Mouse (Mus musculus) adrenal gland (tissue): ENCODE results near the gene Baz2b.

Experiments used
- intact Hi-C: fragments of 180-260 bp; cut with DNase I; formaldehyde crosslinking; loops from one replicate; pipeline ENCODE4 v1.15.1; 2025

Gene Baz2b

DNA sequence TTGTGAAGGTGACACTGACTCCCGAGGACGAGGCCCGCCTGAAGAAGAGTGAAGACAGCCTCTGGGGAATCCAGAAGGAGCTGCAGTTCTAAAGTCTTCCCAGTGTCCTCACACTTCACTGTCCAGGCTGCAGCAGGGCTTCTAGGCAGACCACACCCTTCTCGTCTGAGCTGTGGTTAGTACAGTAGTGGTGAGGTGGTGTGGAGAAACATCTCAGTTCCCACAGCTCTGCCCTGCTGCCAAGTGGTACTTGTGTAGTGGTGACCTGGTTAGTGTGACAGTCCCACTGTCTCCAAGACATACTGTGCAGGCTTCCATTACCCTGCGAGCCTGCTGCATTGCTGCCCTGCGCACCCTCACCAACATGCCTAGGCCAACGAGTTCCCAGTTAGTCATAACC is 74.7 kb downstream of the Baz2b start:
- intact Hi-C loops = loop anchor here (5.0 kb wide), 1 partner anchor 67 kb away; no protein-coding TSS in a partner anchor

DNA sequence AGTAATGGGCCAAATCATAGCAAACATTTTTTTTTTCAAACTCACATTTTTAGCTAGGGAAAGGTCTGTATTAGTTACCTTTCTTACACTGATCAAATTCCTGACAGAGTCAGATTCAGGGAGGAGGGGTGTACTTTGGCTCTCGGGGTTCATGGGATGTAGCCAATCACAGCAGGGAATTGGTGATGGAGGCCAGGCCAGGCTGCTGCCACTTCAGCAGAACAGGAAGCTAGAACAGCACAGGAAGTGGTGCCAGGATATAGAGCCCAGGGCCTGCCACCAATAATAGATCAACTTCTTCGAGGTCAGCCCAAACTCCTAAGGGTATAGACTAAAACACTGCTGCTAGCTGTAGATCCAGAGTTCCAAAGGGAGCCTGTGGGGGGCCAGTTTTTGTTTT is 76.6 kb downstream of the Baz2b start:
- intact Hi-C loops = loop anchor here (5.0 kb wide), 1 partner anchor 69 kb away; no protein-coding TSS in a partner anchor

GRCm38 (mm10) chr2:60132269-60133042 is 77.2 kb downstream of the Baz2b start:
- intact Hi-C loops = loop anchor here (5.0 kb wide), 1 partner anchor 70 kb away; no protein-coding TSS in a partner anchor

DNA sequence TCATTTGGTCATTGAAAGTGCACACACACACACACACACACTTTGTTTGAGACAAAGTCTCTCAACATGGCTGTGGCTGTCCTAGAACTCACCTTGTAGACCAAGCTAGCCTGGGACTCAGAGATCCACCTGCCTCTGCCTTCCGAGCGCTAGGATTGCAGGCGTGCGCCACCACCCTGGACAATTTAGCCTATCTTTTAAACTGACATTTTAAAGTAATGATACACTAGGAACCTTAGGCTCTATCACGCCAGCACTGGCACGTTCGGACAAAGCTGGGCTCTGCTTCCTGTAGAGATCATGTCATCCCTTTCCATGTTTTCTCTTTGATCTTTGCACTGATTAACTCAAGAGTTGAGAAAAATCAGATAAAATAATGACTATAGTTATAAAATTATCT is 81.0 kb downstream of the Baz2b start:
- intact Hi-C loops = no loop called here

DNA sequence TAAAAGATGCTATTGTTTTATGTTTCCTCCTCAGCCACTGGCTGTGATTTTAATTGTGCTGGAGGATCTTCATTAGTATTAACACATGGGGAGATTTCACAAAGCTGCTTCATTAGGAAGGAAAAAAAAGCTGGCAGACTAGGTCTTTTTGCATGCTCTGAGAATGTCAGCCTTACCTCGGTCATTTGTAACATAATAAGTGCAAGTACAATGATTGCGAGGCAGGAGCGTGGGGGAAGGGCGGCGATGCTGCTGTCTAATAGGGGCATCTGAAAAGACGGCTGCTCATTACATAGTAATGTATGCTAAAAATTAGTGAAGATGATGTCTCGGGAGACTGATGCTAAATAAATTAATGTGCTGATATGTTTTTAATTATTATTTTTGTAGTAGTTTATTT is 82.8 kb downstream of the Baz2b start:
- intact Hi-C loops = no loop called here

GRCm38 (mm10) chr2:60126292-60126691 is 83.3 kb downstream of the Baz2b start:
- intact Hi-C loops = no loop called here

- intact Hi-C loops = no loop called here
Observed at GRCm38 (mm10) chr2:60125049-60126004, 84.3 kb downstream of the Baz2b start.

DNA sequence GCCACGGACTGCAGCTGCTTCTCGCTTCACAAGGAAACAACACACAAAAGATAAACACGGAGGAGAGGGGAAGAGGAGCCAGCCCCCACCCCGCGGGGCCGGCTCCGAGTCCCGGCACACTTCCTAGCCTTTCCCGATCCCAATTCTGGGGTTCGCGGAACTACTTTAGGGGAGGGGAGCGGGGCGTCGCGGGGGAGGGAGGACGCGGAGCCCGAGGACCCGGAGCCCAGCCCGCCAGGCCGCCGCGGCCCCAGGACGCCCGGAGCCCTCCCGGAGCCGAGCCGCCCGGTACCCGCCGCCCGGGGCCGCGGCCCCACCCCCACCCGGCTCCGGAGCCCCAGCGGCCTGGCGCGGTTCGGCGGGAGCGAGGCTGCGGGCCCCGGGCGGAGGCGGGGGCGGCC is 85.0 kb downstream of the Baz2b start:
- intact Hi-C loops = loop anchor here (5.0 kb wide), 1 partner anchor 82 kb away; no protein-coding TSS in a partner anchor

DNA sequence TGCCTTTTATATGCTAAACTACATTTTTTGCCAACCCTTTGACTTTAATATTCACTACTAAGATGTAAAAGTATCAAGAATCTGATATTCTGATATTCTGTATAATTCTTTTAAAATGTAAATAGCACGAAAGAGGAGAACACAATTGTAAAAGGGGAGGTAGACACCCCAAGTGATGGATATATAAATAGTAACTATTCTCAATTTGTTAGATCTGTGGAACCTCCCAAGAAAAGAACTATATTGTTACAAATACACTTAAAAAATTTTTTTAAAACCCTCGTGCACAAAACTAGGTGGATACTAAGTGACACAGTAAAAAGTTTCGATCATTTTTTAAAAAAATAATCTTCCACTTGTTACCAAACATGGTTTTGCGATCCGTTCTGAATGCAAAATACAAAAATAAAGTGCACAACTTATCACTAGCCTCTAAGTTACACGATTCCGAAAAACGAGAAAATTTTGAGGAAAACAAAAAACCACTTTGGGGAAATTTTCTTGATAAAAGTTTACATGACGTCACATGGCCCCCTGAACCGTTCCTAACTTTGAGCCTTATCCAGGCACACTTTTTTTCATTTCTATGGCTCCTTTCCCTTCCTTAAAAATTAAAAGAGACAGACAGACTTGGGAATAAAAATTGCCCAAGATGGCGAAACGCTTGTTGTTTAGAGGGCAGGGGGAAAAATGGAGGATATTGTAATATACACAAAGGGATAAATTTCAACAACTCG is 85.6 kb downstream of the Baz2b start:
- intact Hi-C loops = loop anchor here (5.0 kb wide), 1 partner anchor 82 kb away; no protein-coding TSS in a partner anchor

GRCm38 (mm10) chr2:60123061-60123874 is 86.4 kb downstream of the Baz2b start:
- intact Hi-C loops = loop anchor here (5.0 kb wide), 1 partner anchor 81 kb away; no protein-coding TSS in a partner anchor

- intact Hi-C loops = loop anchor here (5.0 kb wide), 1 partner anchor 80 kb away; no protein-coding TSS in a partner anchor
Observed at GRCm38 (mm10) chr2:60122188-60122587, 87.5 kb downstream of the Baz2b start.

GRCm38 (mm10) chr2:60120681-60121080 is 89.0 kb downstream of the Baz2b start:
- intact Hi-C loops = loop anchor here (5.0 kb wide), 1 partner anchor 78 kb away; no protein-coding TSS in a partner anchor

DNA sequence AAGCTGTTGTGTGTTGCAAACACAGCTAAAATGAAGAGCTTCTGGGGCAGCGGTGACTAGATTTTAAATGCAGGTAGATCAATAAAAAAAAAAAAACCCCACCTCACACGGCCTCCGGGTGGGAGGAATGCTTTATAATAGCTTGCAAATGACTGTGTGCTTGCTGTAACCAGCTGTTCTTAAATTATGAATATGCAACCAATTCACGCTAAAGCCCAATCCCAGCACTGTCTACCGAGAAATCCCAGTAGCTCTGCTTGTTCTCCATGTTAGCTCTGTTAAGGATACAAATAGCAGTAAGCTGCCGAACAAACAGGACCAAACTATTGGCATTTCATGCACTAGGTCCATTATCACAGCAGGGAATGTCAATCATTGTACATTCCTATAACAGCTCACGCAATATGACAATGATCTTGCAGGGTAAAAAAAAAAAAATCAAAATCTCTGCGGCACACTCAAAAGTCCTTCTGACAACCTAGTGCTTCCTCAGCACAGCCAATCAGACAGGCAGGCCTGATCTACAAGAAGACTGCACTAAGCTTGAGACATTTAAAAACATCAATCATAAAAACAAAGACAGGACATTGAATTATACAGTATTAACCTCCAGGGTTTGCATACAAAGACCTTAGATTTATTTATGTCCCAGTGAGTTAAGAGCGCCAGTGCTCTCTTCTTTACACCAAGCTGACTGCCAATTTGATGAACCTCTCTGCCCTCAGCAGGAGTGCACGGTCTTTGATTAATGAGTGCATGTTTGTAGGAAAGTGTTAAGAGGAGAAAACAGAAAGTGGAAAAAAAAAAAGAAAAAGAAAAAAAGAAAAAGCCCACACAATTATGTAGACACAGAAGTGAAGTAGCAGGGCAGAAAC is 90.7 kb downstream of the Baz2b start:
- intact Hi-C loops = no loop called here

DNA sequence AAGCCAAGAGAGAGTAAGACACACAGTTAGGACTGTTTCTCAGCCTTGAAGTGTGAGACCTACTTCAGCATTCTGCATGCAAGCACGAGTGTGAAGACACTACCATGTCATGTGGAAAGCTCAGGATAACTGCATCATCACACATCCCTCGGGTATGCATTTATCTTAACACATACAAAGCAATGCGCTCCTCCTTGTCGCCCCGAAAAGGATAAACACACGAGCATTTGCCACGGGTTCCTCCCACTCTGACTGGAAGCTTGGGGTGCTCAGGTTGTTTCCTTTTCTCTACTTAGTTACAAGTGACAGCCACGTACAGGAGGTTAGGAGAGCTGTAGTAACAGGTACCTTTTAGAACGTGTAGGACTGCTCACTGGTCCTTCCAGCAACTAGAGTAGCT is 91.8 kb downstream of the Baz2b start:
- intact Hi-C loops = no loop called here

DNA sequence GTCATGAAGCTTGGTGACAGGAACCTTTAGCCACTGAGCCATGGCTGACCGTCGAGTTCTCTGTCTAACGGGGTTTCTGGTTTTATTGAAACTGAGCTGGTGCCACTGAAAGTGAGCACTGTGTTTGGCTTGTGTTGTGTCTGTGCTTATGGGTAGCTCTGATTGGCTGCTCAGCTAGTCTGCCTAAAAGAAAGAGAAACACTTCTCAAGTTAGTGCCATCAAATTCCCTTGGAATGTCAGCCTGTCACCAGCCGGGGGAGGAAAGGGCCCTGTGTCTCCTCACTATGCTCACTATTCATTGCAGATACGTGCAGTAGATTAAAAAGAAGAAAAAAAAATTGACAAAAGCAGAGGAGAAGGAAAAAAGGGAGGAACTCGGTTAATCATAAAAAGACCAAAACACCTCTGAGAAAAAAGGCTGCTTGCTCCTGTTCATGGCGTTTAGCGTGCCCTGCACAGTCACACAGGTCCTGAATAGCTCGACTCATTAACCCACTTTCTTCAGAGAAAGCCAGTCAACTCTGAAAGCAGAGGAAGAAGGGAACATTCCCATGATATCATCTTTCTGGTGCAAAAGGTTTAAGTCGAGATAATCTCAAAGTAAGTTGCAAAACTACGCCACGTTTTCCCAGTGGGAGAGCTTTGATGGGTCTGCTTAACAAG is 93.6 kb downstream of the Baz2b start:
- intact Hi-C loops = no loop called here

DNA sequence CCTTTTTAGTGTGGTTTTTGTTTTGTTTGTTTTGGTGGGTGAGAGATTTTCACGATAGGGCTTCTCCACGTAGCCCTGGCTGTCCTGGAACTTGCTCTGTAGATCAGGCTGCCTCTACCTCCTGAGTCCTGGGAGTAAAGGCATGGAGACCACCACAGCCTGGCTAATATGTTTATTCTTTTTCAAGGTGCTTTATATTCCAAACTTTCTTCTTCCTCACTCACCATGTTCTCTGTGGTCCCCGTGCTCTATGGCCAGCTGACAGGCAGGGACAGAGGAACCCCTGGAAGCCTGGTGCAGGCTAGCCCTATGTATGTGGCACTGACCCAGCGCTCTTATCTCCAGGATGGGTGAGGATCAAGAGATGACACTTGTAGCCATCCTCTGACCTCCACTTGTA is 94.7 kb downstream of the Baz2b start:
- intact Hi-C loops = no loop called here

- intact Hi-C loops = no loop called here
Observed at GRCm38 (mm10) chr2:60113661-60114560, 95.7 kb downstream of the Baz2b start.

DNA sequence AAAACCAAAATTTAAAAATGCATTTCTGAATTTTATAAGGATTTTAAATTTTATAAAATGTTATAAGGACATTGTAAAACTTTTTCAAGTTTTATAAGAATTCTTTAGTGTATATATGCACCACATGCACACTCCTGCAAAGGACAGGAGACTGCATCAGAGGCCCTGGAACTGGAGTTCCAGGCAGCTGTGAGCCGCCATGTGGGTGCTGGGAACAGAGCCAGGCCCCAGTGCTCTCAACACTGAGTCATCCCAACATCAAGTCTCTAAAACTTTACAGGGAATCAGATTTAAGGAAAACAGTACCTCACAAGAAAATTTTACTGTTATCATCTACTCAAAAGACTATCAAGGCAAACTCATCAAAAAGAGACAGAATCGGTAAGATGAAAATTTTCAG is 97.5 kb downstream of the Baz2b start:
- intact Hi-C loops = no loop called here
